Mouse (Mus musculus): Measurements from ENCODE around the gene Cfap300.
A peak's percentile ranks its signal among the peaks of the same experiment; 100 is the strongest.

The Cfap300 gene

GRCm38 (mm10) chr9:8042338-8043043 lies at the start of gene Cfap300:
TSS of gene Cfap300 (minus strand) at chr9:8042823.
- DNase-seq (ENCODE audit: low spot score in 2 of 2): peak; percentile 96 to 97

- no peak for DNase-seq (ENCODE audit: low spot score in 2 of 2)
These were observed 36.3 kb upstream of the Cfap300 start for GRCm38 (mm10) chr9:8078882-8079281.

GRCm38 (mm10) chr9:8074345-8074744 lies 31.7 kb upstream of the Cfap300 start:
- DNase-seq (ENCODE audit: low spot score in 2 of 2): peak; percentile 34 to 36

- no peak for DNase-seq (ENCODE audit: low spot score in 2 of 2)
These were observed 30.7 kb upstream of the Cfap300 start for GRCm38 (mm10) chr9:8073203-8073755.

- DNase-seq (ENCODE audit: low spot score in 2 of 2): no peak
These were observed 17.0 kb upstream of the Cfap300 start for GRCm38 (mm10) chr9:8059636-8060035.

GRCm38 (mm10) chr9:8054831-8055230 lies 12.2 kb upstream of the Cfap300 start:
- no peak for DNase-seq (ENCODE audit: low spot score in 2 of 2)

GRCm38 (mm10) chr9:8043044-8043387 lies 393 bp upstream of the Cfap300 start:
- no peak for DNase-seq (ENCODE audit: low spot score in 2 of 2)

GRCm38 (mm10) chr9:8035546-8035945 lies 7.1 kb downstream of the Cfap300 start:
- DNase-seq (ENCODE audit: low spot score in 2 of 2): no peak

- DNase-seq (ENCODE audit: low spot score in 2 of 2): no peak
These were observed 7.5 kb downstream of the Cfap300 start for GRCm38 (mm10) chr9:8035091-8035490.

GRCm38 (mm10) chr9:8034143-8034542 lies 8.5 kb downstream of the Cfap300 start:
- DNase-seq (ENCODE audit: low spot score in 2 of 2): no peak

- DNase-seq (ENCODE audit: low spot score in 2 of 2): no peak
These were observed 9.8 kb downstream of the Cfap300 start for GRCm38 (mm10) chr9:8032847-8033246.

- no peak for DNase-seq (ENCODE audit: low spot score in 2 of 2)
These were observed 24.0 kb downstream of the Cfap300 start for GRCm38 (mm10) chr9:8018609-8019008.

- DNase-seq (ENCODE audit: low spot score in 2 of 2): no peak
These were observed 25.2 kb downstream of the Cfap300 start for GRCm38 (mm10) chr9:8017253-8017913.

GRCm38 (mm10) chr9:8004370-8004991 lies 38.1 kb downstream of the Cfap300 start, which contains the start of gene Yap1:
TSS of gene Yap1 (minus strand) at chr9:8004596.
- peak; percentile 72 to 73 for DNase-seq (ENCODE audit: low spot score in 2 of 2)

GRCm38 (mm10) chr9:8003301-8004271 lies 39.0 kb downstream of the Cfap300 start:
- DNase-seq (ENCODE audit: low spot score in 2 of 2): peak; percentile 35 to 66

- DNase-seq (ENCODE audit: low spot score in 2 of 2): no peak
These were observed 39.8 kb downstream of the Cfap300 start for GRCm38 (mm10) chr9:8002806-8003205.

- no peak for DNase-seq (ENCODE audit: low spot score in 2 of 2)
These were observed 41.3 kb downstream of the Cfap300 start for GRCm38 (mm10) chr9:8001352-8001751.

GRCm38 (mm10) chr9:7994275-7994674 lies 48.3 kb downstream of the Cfap300 start:
- no peak for DNase-seq (ENCODE audit: low spot score in 2 of 2)

GRCm38 (mm10) chr9:7992651-7993050 lies 50.0 kb downstream of the Cfap300 start:
- DNase-seq (ENCODE audit: low spot score in 2 of 2): no peak

- no peak for DNase-seq (ENCODE audit: low spot score in 2 of 2)
These were observed 51.7 kb downstream of the Cfap300 start for GRCm38 (mm10) chr9:7990897-7991296.

GRCm38 (mm10) chr9:7987119-7987518 lies 55.5 kb downstream of the Cfap300 start:
- no peak for DNase-seq (ENCODE audit: low spot score in 2 of 2)

Measured in right cerebral cortex, adult 2 months (tissue).